Mouse (Mus musculus): ENCODE measurements around the gene Ston2.
"Not testable (repeated sequence)": the region's sequence is repeated elsewhere in the genome, so short reads cannot be mapped to it uniquely, and the experiment has no call there.

The Ston2 gene

DNA sequence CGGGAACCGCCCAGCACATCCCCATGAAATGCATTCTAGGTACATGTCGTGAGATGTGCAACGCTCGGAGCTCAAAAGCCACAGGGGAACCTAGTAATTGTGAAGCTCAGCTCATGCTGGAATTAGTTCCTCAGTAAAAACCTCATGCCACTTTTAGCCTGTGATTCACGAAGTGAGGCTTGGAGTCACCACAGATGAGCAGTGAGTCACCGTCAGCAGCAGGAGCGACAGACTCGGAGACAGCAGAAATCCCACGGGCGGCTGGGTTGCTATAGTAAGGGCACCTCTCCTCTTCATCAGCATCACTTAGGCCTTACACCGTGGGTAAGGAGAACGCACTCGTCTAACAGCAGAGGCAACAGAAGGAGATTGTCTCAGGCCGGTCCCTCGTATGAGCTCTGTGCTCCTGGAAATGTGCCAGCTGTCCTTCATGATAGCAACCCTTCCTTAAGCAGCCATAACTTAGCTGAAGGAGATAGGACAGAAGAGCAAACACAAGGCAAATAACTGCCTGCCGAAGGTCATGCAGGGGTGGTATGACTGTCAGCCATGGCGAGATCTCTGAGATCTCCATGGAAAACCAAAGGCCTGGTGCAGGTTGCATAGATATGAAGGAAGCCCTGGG lies 39.8 kb downstream of the Ston2 start:
- DNase-seq, result no peak

DNA sequence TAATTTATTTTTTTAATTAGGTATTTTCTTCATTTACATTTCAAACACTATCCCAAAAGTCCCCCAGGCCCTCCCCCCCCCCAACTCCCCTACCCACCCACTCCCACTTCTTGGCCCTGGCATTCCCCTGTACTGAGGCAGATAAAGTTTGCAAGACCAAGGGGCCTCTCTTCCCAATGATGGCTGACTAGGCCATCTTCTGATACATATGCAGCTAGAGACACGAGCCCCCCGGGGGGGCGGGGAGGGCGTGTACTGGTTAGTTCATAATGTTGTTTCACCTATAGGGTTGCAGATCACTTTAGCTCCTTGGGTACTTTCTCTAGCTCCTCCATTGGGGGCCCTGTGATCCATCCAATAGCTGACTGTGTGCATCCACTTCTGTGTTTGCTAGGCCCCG lies 41.3 kb downstream of the Ston2 start:
- not testable (repeated sequence) for DNase-seq

DNA sequence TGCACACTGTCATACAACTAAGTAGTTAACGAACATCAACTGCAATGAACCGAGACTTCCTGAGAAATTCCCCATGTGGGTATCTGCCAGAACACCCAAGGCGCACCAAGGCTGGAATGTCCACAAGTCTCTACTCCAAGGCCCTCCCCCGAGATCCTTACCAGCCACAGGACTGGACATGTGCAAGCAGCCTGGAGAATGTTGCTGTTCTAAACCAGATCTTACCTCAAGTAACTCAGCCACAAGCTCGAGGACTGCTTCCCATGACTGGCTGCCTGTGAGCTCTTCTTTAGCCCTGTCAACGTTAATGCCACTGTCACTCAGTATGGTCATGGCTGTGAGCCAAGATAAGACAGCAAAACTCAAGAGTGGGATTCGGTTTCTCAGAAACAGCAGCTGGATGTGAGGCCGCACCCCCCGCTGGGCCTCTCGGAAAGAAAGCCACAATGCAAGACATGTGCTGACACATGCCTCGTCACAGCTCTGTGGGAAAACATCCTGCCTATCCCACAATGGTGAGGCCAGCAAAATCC lies 42.4 kb downstream of the Ston2 start:
- DNase-seq, result no peak

DNA sequence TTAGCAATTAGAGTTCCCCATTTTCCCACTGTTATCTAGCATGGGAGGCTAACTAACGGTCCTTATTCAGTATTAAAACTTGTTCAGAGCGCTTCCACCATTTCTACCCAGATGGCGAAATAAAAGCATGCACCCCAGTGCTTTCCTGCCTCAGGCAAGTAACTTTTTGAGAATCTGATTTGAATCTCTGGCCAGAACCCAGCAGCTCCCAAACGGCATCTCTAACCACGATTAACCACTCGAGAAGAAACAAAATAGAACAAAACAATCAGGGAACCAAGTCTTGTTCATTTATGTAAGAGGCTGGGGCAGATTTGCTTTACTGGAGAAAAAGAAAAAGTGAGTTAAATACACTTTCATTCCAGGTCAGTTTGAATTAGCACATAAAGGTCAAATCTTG lies 44.1 kb downstream of the Ston2 start:
- no peak for DNase-seq

DNA sequence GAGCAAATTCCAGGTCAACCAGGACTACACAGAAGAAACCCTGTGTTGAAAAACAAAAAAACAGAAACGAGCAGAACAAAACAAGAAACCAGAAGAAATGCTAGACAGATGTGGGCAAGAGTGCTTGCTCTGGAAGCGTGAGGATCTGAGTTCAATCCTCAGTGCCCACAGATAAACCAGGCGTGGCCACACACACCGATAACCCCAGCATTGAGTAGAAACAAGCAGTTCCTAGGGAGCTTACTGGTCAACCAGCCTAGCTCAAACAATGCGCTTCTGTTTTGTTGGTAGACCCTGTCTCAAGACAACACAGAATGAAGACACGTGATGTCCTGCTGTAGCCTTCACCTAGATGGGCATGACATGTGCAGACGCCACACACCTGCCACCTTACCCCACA lies 45.3 kb downstream of the Ston2 start:
- no peak for DNase-seq

DNA sequence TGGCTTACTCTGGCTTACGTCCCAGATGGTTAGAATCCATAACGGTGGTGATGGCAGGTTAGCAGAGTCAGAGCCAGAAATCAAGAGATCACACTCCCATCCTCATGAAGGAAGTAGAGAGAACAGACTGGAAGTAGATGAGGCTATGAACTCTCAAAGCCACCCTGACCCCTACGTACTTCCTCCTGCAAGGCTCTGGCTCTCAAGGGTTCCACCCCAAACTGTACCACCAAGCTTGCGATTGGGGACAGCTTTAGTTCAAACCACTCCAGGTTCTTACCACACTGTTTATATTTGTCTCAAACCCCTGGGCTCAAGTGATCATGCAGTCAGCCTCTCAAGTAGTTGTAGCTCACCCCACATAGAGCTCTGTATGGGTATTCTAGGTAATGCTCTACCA lies 49.8 kb downstream of the Ston2 start:
- no peak for DNase-seq

DNA sequence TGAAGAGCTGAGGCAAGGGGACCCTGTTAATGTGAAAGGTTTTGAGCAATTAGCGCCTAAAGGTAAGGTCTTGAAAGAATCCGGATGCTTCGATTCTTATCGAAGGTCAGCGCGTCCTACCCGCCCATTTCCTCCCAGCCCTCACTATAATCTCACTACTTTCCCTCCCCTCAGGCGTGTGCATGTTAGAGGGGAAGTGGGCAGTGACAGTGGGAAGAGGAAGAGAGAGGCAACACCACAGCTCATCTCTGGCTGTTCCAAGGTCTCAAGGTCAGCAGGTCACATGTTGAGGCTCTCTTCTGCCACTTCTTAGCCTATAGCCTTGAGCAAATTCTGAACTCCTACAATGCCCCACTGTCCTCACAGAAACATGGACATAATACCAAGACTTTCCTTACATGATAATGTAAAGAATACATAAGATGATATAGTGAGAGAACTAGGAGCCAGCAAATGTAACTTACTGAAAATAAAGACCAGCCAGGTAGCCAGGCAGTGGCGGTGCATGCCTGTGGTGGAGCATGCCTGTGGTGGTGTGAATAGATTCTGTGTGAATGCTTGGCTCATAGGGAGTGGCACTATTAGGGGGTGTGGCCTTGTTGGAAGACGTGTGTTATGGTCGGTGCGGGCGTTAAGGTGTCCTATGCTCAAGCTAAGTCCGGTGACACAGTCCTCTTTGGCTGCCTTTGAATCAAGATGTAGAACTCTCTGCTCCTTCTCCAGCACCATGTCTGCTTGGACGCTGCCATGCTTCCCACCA lies 51.8 kb downstream of the Ston2 start:
- DNase-seq, result no peak

DNA sequence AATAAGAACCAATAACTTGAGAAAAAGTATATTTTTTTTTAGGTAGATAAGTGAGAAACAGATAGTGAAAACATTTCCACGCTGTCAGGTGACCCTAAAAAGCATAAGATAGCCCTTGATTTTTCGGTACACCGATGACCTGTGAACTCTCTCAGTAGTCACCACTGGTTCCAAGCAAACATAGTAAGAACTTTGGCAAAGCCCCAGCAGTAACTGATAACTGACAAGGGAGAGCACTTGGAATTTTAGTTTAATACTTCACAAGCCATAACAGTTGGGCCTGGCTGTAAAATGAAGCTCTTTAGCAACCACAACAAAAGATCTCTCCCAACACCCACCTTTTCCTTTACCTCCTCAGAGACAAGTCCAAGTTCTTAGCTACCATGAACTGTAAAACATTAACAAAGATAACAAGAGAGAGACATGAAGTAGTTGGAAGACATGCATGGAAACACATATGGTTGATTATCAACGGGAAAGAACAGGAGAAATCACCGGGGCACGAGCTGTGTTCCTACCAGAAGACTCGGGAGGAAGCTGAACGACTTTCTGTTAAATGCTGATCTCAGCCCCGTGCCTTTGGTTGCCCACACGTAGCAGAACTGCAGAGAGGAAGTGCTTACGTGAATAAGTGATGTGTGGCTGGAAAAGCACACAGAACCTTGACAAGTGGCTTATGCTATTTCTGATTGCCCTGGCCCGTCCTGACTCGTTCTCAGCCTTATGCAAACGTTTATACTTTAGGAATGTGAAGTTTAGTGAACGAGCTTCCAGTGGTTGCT lies 53.8 kb downstream of the Ston2 start:
- no peak for DNase-seq

DNA sequence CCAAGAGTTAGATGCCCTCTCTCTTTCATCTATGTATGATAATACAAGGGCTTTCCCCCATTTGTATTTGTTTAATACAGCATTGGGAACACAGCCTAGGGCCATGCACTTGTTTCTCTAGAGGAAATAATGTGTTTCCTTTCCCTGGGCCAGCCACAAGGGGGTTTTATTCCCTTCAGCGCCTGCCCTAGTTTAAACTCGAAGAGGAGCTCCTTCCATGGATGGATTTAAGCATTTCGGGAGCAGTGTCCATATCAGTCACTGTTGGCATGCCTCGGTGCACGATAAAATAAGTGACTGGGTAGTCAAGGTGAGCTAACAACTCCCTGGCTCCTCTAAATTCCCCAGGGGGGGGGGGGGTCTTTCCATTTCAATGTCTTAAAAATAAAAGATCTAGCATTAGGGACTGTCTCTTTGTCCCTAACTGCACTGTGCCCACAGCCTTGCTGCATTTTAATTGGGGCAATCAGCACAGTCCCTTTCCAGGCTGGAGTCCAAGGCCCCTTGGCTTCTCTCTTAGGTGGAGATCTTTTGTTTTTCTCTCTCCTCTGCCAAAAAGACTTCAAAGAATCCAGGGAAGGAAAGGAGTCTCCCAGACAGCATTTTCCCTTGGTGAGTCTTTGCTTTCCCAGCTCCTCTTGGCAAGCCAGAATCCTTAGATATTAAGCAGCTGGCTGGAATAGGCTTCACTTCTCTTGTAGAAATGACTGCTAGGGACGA lies 55.3 kb downstream of the Ston2 start:
- no peak for DNase-seq

DNA sequence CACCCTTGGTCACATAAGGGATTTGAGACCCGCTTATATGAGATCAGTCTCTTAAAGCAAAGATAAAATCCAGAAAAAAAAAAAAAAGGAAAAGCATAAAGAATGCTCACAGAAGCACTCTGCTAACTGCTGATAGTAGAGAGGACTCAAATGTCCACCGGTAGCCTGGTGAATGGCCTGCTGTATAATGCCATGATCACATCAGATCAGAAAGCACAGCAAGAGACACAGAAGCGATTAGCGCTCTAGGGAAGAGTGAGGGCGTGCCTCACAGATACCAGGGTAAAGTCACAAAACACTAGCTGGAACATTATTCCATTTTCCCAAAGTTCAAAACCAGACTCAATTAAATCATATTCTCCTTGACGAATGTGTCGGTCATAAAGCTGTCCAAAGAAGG lies 62.0 kb downstream of the Ston2 start:
- no peak for DNase-seq

DNA sequence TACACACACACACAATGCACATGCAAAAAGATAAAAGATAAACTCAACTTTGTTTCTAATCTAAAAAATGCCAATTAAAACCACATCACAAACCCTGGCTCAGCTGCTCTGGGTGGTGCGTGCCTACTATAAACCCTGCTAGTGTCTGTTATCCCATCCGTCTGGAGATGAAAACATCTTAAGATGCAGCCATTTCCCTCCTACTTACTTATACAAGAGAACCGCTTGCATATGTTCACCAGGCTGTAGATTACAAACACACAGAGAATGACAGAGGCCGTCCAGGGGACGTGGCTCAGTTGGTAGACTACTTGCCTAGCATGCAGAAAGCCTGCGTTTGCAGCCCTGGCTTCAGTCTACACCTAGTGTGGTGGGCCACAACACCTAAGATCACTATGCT lies 64.3 kb downstream of the Ston2 start:
- DNase-seq, result no peak

DNA sequence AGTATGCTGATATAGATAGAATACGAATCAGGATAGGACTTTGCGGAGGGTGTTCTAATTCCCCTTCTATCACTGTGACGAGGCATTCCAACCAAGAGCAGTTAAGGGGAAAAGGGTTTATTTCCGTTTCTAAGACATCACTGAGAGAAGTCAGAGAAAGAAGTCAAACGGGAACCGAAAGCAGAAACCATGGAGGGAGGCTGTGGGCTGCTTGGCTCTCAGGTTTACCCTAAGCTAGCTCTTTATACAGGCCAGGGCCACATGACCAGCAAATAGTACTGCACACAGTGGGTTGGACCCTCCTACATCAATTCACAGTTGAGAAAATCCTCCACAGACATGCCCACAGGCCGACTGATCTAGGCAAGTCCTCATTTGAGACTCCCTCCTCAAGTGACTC lies 69.1 kb downstream of the Ston2 start:
- DNase-seq, result no peak

DNA sequence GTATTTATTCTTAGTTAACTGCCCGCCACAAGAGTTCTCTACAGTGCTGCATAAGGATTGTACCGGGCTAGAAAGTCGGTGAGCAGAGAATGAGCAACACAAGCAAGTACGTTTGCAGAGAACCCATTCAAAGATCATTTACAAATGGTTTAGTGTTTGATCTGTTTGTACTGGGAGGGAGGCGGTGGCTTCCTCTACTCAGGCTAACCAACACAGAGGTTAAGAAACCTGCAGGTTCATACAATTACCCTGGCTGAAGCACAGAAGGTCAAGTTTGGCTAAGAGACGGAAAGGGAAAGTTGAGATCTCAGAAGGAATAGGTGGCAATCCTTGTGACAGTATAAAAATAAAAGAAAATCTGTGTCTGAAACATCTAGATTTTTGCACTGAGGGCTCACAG lies 72.5 kb downstream of the Ston2 start:
- DNase-seq, result no peak

DNA sequence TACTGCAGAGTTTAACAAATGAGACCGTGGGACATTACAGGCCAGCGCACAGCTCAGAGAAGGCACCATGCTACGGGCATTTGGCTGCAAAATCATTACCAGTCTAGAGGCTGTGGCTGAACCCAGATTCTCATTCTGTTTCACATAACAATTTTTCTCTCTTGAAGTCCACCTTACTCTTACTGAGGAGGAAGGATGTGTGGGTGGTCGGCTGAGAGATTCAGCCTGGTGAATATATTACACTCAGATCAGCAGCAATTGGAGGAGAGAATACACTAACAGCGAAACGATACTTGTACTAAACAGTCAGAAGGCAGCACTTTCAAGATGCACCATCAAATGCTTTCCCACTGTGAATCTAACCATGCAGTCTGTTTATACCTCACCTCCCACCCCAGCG lies 74.8 kb downstream of the Ston2 start:
- DNase-seq, result no peak

DNA sequence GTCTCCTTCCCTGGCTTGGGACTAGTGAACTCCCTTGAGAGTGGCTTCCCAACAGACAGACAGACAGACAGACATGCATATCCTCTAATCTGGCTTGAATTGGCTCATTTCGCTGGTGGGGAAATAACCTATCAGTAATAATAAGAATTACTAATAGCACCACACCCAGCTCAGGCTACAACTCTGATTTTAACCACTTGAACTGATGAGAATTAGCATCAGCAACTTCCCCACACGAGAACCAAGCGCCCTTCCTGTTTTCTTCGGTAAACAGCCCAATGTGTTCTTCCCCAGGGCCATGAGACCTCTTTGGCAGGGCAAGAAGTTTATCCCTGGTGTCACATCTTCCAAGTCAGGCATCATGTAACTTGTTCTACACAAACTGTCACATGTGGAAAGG lies 76.5 kb downstream of the Ston2 start:
- DNase-seq, result no peak

DNA sequence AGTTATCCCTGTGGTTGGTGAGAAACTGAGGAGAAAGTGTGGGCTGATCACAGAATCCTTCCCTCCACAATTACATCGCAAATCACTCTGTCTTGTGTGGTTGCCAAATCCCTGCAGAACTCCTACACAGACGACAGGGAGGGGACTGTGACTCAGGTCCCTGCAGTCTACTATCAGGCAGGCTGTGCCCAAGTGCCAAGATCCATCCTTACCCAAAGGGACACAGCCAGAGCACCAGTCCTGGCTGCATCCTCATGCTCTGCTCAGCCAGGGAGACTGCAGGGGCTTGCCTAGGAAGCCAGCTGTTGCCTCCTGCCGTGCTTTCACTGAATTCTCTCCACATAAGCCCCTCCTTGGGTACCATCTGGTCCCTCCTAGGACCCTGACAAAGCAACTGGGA lies 77.3 kb downstream of the Ston2 start:
- DNase-seq, result no peak

DNA sequence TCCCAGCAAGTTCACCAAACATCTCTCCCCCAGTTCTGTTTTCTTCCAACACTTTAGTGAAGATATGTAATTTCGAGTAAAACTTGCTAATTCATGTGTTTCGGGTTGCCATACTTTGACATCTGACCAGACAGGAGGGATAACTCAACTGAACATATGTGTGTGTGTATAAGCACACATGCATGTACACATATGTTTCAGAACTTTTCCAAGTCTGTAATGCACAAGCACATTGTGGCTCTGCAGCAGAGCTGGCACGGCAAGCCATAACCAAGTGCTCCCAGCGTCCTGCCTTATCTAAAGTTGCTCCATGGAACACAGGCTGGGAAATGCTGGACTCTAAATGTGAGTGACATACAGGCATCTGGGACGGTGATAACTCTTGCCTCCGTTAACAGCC lies 78.6 kb downstream of the Ston2 start:
- DNase-seq, result no peak

DNA sequence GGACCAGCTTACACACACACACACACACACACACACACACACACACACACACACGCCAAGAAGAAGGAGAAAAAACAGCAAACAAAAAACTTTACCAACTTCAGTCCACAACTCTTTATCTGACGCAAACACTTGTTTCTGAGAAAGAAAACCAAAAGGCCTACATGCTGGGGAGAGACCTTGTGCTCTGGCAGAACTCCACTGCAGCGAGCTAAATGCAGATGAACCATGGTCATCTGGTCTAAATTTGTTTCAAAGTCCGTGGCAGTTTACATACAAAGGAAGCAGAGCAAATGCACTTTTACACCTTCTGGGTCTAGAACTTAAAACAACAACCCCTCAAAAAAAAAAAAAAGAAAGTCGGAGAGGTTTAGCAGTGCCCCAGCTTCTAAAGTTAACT lies 79.0 kb downstream of the Ston2 start:
- no peak for DNase-seq

DNA sequence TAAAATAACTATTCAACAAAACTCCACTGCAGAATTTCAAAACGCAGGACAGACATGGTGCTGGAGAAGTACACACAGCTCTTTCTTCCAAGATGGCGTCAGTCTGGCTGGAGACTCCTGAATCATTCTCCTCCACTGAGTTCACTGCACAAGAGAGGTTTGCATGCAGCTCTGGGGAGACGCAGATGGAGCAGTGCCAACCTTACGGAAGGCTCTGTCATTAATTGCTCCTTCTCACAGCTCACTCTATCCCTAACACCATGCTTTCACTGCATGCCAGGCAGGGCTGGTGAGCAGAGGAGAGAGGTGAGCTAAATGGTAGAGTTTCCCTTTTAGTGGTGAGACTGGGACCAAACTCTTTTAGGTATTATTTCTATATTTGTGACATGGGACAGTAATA lies 80.4 kb downstream of the Ston2 start:
- DNase-seq, result no peak

DNA sequence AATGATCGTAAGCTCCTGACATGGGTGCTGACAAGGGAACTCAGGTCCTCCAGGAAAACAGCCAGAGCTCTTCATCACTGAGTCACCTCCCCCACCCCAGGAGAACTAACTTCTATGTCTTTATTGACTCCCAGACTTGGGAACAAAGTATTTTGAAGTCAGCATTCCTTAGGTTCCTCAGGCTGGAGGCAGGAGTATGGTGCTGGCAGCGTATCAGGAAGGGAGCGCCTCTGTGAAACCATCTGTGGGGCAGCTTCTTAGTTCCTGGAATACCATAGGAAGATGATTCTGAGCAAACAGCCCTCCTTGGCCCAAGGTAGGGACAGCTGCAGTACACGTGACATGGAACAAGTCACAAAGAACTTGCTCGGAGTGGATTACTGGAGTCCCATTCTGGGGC lies 84.7 kb downstream of the Ston2 start:
- DNase-seq, result no peak

DNA sequence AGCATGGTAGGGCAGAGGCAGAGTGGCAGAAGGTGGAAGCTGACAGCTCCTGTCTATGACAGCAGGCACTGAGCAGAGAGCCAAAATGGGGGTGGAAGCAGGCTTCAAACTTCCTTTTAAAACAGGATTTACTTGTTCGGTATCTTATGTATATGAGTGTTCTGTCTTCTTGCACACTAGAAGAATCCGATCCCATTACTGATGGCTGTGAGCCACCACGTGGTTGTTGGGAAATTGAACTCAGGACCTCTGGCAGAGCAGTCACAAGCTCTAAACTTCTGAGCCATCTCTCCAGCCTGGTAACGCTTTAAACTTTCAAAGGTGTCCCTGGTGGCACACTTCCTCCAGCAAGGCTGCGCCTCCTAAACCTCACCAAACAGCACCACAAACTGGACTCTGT lies 85.4 kb downstream of the Ston2 start:
- DNase-seq, result no peak

DNA sequence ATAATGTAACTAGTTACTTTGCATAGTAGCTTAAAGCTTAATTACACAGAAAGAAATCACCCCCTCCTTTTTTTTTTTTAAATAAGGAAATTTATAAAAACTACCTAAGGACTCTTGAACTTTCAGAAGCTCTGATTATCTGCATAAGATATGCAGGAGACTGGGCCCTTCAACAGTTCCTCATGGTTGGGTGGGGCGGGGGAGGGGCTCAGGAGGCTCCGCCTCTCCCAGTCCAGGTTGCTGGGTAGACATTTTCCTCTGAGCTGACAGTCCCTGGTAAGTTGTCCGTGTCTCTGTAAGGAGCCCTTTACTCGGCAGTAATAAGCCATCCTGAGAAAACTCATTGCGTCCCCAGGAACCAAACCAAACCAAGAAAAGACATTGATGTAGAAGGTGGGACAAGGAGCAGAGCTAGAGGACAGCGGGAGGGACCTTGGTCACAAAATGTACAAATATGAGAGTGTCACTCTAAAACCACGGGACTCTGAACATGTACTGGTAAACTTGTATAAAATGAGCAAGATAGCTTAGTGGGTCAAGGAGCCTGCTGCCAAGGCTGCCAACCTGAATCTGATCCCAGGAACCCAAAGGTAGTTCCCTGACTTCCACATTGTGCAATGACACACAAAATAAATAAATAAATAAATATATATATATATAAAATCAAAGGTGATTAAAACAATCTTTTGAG lies 88.6 kb downstream of the Ston2 start:
- DNase-seq, result no peak

DNA sequence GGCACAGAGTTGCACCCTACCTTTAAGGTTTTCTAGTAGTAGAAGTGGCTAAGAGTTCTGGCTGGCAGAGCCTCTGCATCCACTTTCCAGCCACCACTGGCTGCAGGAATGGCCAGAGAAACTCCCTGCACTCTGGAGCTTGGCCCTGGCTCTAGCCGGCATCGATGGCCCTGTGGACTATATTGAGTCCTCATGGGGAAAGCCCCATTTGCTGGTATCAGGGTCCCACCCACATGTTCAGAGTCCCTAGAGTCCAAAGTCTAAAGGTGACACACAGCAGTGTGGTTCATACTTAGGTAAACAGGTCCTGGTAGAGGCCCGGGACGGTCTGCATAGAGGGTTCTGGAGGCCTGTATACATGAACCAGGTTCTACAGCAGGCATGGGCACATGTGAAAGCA lies 92.0 kb downstream of the Ston2 start:
- no peak for DNase-seq
